Mouse (Mus musculus) embryonic facial prominence, embryonic 10.5 days (tissue): ENCODE data around the gene Arhgef19. TPM values are rescaled to one million over a fixed set of nuclear protein-coding genes. Genes with fewer than 3 reads are reported as not detected.

ENCODE experiments used
- DNase-seq: peaks from one replicate; pipeline ENCODE4 v3.0.0-alpha.2; 2017; ENCODE audit warnings: low spot score
- H3K27ac ChIP-seq: fragments of 300-500 bp; sonication (generic); replicated peaks from 2 replicates; pipeline ENCODE4 v1.5.1; 2016; ENCODE audit warnings: mild to moderate bottlenecking
- H3K27me3 ChIP-seq: fragments of 300-500 bp; sonication (generic); replicated peaks from 2 replicates; pipeline ENCODE4 v1.6.1; 2016; ENCODE audit warnings: low read depth, mild to moderate bottlenecking; ENCODE audit not compliant: poor library complexity, severe bottlenecking
- H3K36me3 ChIP-seq: fragments of 300-500 bp; sonication (generic); replicated peaks from 2 replicates; pipeline ENCODE4 v1.6.1; 2016; ENCODE audit warnings: mild to moderate bottlenecking, moderate library complexity
- H3K4me1 ChIP-seq: fragments of 300-500 bp; sonication (generic); 2 replicates; pipeline ENCODE4 v1.6.1; 2016
- H3K4me3 ChIP-seq: fragments of 300-500 bp; sonication (generic); 2 replicates; pipeline ENCODE4 v1.5.1; 2016; ENCODE audit warnings: mild to moderate bottlenecking, moderate library complexity
- H3K9me3 ChIP-seq: fragments of 300-500 bp; sonication (generic); 2 replicates; pipeline ENCODE4 v1.6.1; 2016; ENCODE audit warnings: mild to moderate bottlenecking
- WGBS: fragments of 180-500 bp; shearing (Covaris S2); methylation state at CpG from one replicate; pipeline ENCODE4 v1.1.7; 2016; 5-methylcytosine and 5-hydroxymethylcytosine counted together
- polyA plus RNA-seq: library from polyadenylated mRNA; unstranded; fragments of >200 nt; fragmentation: Nextera tagmentation; extraction: Ambion mirVana; gene quantifications from 2 replicates; pipeline ENCODE4 v1.2.1, GENCODE M21; 2016

Gene Arhgef19
- 6.1 and 8.7 TPM in 2 replicates for polyA plus RNA-seq

DNA sequence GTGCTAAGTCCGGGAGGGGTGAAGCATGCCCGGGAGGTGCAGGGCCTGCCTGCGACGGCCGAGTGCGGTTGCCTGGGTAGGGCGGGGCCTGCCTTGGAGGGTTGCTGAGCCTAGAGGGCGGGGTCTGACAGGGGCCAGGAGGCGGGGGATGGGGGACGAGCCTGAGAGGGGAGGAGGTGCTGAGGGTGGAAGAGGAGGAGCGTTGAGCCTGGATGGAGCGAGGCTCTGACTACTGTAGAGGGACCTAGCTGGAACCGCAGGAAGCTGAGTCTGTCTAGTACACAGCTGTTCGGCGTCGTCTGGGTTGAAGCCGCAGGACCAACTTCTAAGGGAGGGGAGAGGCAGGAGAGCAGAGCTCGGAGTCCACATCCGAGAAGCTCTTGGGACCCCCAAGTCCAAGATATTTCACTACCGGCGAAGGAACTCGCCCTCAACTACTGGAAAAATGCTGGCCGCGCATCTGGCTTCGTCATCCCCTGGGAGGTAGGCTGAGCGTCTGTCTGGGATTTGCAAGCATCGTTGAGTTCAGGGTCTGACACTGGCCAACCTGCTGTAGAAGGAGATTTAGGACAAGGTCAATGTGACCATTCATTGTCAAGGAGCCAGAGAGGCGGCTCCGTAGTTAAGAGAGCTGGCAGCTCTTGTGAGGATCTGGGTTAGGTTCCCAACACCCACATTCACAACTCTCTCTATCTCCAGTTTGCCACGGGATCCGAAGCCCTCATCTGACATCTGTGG is at the start of gene Arhgef19:
TSS of gene Arhgef19 (plus strand) at position 112 of the 738 bp plus-strand sequence.
- 2% methylated on average over 31 of the region's 31 CpGs for WGBS
- peak within 1 kb of the TSS; percentile 59 for H3K27ac ChIP-seq
- no peaks in the 10 kb centered on the region for H3K36me3 ChIP-seq
- peaks cover 96% of the 10 kb centered on the region for H3K27me3 ChIP-seq
- peak; percentile 92 for DNase-seq
- H3K4me3 ChIP-seq: peak within 1 kb of the TSS; percentile 55
- H3K9me3 ChIP-seq: no peaks in the 10 kb centered on the region
- peaks cover 56% of the 10 kb centered on the region for H3K4me1 ChIP-seq

DNA sequence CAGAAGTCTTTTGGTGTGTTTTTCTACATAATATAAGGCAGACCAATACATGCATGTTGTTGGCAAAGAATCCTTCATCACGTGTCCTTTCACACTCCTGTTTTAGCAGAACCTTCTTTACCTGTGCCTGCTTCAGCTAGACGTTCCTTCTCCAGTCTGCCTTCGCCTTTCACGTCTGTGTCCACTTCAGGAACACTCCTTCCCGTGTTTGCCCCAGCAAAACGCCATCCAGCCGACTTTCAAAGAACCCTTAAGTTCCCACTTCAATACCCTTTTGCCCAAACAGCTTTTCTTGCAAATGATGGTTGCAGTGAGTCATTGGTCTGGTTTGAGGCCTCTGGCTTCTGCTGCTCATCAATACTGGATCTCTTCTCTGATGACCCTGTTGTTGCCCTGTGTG is 48.0 kb upstream of the Arhgef19 start:
- Histone ChIP-seq H3K36me3 (peaks cover 71% of the 10 kb centered on the region), H3K4me1 (peaks cover 13% of the 10 kb centered on the region), H3K27me3 (no peaks in the 10 kb centered on the region), H3K9me3 (no peaks in the 10 kb centered on the region), H3K4me3 (no peak overlapping the region), H3K27ac (no peak overlapping the region)
- 89% methylated on average over 7 of the region's 7 CpGs for WGBS
- DNase-seq: no peak

DNA sequence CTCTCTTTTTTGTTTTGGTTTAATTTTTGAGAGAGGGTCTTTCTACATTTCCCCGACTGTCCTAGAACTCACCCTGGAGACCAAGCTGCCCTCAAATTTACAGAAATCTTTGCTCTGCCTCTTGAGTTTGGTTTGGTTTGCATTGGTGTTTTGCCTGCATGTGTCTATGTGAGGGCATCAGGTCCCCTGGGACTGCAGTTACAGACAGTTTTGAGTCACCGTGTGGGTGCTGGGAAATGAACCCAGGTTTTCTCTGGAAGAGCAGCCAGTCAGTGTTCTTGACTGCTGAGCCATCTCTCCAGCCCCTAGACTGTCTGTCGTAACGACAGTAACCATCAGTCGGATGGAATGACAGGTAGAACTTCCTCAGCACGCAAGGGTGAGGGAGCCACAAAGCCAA is 44.7 kb upstream of the Arhgef19 start:
- H3K27ac ChIP-seq: no peak overlapping the region
- peaks cover 98% of the 10 kb centered on the region for H3K36me3 ChIP-seq
- no peak for DNase-seq
- 94% methylated on average over 6 of the region's 6 CpGs for WGBS
- no peak overlapping the region for H3K4me3 ChIP-seq
- H3K4me1 ChIP-seq: no peaks in the 10 kb centered on the region
- H3K9me3 ChIP-seq: peaks cover 7% of the 10 kb centered on the region; the same call in 1 of the 2 replicates
- H3K27me3 ChIP-seq: no peaks in the 10 kb centered on the region

DNA sequence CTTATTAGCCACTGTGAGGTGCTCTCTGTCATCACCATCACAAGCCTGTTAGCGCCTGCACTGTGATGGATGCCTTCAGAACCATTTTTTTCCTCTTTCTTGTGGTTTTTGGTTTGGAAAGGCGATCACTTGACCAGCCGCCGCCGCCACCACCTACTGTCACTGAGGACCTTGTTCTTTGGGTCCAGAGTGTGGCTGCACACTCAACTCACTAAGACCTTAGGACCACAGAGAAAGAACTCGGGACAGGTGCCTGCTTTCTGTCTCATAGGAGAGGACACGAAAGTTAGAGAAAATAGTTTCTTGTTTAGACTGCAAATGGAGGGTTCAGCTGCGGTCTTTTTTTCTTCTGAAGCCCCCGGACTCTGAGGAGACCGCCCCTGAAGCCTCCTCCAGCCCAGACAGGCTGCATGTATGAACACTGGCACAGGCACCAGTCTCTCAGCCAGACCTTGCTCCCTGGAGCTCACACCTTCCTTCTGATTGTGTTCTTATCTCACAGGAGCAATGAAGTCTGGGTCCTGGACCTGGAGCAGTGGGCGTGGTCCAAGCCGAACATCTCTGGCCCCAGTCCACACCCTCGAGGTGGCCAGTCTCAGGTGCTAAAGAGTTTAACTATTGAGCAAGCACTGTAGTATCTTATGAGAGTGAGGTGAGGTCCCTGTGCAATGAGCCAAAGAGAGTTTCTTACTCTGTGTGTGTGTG is 42.2 kb upstream of the Arhgef19 start:
- DNase-seq: no peak
- WGBS: 94% methylated on average over 13 of the region's 13 CpGs
- Histone ChIP-seq H3K9me3 (peaks cover 7% of the 10 kb centered on the region; the same call in 1 of the 2 replicates), H3K27me3 (no peaks in the 10 kb centered on the region), H3K4me3 (no peak overlapping the region), H3K36me3 (peaks cover 100% of the 10 kb centered on the region), H3K4me1 (no peaks in the 10 kb centered on the region), H3K27ac (no peak overlapping the region)

DNA sequence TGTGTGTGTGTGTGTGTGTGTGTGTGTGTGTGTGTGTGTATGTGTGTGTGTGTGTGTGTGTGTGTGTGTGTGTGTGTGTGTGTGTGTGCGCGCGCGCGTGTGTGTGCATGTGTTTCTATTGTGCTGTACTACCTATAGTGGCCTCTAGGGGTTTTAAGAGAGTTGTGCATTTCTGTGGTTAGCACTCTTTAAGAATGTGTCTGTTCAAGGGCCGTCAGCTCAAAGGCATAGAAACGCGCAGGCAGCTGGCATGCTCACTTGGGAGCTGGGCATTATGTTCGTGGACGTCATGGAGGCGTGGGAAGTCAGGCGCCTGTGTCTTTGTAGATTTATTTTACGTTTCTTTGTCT is 41.6 kb upstream of the Arhgef19 start:
- no peak overlapping the region for H3K4me3 ChIP-seq
- H3K27me3 ChIP-seq: no peaks in the 10 kb centered on the region
- H3K27ac ChIP-seq: no peak overlapping the region
- no peak for DNase-seq
- H3K9me3 ChIP-seq: peaks cover 7% of the 10 kb centered on the region; the same call in 1 of the 2 replicates
- H3K36me3 ChIP-seq: peaks cover 100% of the 10 kb centered on the region
- no peaks in the 10 kb centered on the region for H3K4me1 ChIP-seq
- WGBS: 98% methylated on average over 13 of the region's 13 CpGs

DNA sequence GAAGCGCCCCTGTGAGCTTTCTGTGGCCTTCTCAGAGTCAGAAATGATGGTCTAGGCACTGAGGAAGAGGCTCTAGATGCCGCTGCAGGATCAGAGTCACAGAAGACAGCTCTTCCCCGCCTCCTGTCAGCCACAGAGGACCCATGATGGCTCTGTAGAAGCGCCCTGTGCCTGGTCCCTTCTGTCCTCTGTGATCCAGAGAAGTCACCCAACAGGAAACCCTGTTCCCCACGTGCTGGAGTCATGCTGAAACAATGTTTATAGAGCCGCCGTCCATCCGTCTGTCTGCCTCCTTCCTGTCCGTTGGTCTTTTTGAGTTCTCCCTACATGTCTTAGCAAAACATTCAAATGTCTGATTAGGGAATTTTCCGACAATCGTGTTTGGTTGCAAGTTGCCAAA is 38.4 kb upstream of the Arhgef19 start:
- Histone ChIP-seq H3K27me3 (no peaks in the 10 kb centered on the region), H3K27ac (no peak overlapping the region), H3K36me3 (peaks cover 99% of the 10 kb centered on the region), H3K4me1 (no peaks in the 10 kb centered on the region), H3K4me3 (no peak overlapping the region), H3K9me3 (peaks cover 7% of the 10 kb centered on the region; the same call in 1 of the 2 replicates)
- no peak for DNase-seq
- WGBS: 85% methylated on average over 11 of the region's 11 CpGs

DNA sequence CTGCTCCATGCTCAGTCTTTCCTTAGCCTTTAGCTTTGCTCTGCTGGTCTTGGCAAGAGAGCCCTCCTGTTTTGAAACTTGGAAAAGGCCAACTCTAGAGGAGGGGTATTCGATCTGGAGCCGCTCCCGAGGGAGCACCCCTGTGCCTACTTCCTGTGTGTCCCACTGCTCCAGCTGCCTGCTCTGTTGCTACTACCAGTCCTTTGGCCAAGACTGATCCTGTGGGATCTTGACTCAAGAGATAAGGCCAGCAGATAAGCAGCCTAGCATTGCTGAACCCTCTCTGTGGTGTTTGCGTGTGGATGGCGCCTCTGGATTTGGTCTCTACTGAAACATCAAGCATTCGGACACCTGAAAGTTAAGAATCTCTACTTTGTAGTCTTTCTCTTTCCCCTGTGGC is 37.1 kb upstream of the Arhgef19 start:
- no peak for DNase-seq
- Histone ChIP-seq H3K4me1 (no peaks in the 10 kb centered on the region), H3K27ac (no peak overlapping the region), H3K9me3 (peaks cover 5% of the 10 kb centered on the region; the same call in 1 of the 2 replicates), H3K36me3 (peaks cover 96% of the 10 kb centered on the region), H3K27me3 (no peaks in the 10 kb centered on the region), H3K4me3 (no peak overlapping the region)
- 91% methylated on average over 6 of the region's 6 CpGs for WGBS

DNA sequence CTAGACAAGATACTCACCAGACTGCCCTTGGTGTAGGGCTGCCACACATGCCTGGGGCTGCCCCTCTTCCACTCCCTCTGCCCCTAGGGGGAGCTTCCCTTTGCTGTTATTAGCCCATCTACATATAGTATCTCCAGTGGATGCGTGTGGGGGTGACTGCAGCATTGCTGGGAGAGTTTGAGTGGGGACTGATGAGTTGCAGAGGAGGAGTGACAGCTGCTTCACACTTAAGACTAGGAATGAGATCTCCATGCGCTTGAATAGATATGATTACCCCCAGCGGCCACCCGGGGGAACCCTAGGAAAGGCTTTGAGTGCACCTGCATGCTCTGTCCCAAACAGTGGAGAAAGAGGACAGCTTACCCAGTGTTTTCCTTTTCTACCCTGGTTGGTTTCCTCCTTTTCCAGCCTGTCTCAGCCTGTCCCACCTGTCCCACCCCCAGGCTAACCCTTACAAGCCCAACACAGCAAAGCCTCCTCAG is 34.7 kb upstream of the Arhgef19 start:
- Histone ChIP-seq H3K27me3 (no peaks in the 10 kb centered on the region), H3K27ac (no peak overlapping the region), H3K9me3 (no peaks in the 10 kb centered on the region), H3K36me3 (peaks cover 74% of the 10 kb centered on the region), H3K4me1 (no peaks in the 10 kb centered on the region), H3K4me3 (no peak overlapping the region)
- DNase-seq: peak; percentile 20
- WGBS: 82% methylated on average over 4 of the region's 4 CpGs

DNA sequence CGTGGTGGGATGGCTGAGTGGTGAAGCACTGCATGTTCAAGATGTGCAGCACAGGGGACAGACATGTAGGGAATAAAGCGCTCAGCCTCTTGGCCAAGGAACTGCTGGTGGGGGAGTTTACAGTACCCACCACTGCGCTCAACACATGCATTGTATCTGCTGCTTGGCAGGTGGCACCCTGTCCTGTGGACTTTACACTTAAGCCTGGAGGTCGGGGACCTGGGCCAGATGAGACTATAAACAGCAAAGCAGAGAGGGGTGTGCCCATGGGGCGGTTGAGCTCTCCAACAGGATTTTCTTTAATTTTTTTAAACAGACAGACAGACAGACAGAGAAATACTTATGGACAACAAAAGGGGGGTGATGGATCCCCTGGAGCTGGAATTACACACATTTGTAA is 32.2 kb upstream of the Arhgef19 start:
- Histone ChIP-seq H3K27me3 (no peaks in the 10 kb centered on the region), H3K4me1 (peaks cover 8% of the 10 kb centered on the region; the same call in 1 of the 2 replicates), H3K4me3 (no peak overlapping the region), H3K27ac (no peak overlapping the region), H3K9me3 (no peaks in the 10 kb centered on the region), H3K36me3 (peaks cover 50% of the 10 kb centered on the region)
- WGBS: 92% methylated on average over 5 of the region's 5 CpGs
- DNase-seq: no peak

DNA sequence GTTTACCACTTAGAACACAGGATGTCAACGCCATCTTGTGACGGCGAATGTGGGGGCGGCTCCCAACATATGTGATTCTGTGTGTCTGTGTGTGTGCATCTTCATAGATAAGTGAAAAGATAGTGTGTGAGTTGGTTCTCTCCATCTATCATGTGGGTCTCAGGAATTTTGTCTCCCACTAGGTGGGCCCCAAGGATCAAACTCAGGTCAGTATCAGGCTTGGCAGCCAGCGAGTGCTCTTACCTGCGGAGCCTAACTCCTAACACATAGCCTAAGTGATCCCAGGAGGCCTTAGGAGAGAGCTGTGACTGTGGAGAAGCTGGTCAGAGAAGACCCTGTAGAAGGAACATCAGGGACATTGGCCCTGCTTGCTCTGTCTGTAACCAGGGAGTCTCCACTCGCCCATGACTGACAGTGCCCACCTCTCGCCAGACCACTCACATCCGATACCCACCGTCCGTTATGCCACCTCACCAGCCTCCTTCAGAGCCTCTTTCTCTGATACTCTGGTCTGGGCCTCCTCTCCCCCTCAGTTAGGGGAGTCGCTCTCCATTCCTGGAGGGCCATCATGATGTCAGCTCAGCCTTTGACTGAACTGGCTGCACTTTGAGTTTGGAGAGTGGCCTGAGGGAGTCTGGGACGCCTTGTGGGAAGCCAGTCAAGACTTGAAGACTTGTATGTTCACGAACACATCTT is 28.6 kb upstream of the Arhgef19 start:
- no peaks in the 10 kb centered on the region for H3K27me3 ChIP-seq
- H3K27ac ChIP-seq: peak overlapping the region; percentile 65
- peak overlapping the region; percentile 47 for H3K4me3 ChIP-seq
- H3K4me1 ChIP-seq: peaks cover 32% of the 10 kb centered on the region
- H3K36me3 ChIP-seq: peaks cover 14% of the 10 kb centered on the region
- WGBS: 68% methylated on average over 14 of the region's 14 CpGs
- DNase-seq: peak; percentile 30
- no peaks in the 10 kb centered on the region for H3K9me3 ChIP-seq

DNA sequence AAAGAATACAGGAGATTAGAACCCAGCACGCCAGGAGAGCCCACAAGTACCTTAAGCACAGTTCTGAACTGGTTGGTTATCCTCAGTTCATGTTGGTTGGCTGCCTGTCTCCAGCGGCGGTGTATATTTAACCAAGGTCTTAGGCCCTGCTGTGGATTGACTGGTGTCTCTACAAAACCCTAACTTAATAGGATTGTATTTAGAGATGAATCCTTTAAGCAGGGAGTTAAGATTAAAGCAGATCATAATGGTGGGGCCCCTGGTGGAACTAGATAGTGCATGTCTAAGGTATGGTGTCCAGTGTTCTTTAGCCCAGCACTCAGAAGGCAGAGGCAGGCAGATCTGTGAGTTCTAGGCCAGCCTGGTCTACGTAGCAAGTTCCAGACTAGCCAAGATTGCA is 27.7 kb upstream of the Arhgef19 start:
- Histone ChIP-seq H3K4me3 (no peak overlapping the region), H3K36me3 (peaks cover 8% of the 10 kb centered on the region), H3K9me3 (no peaks in the 10 kb centered on the region), H3K27ac (no peak overlapping the region), H3K4me1 (peaks cover 32% of the 10 kb centered on the region), H3K27me3 (no peaks in the 10 kb centered on the region)
- 93% methylated on average over 4 of the region's 4 CpGs for whole genome bisulfite sequencing
- DNase-seq: no peak

DNA sequence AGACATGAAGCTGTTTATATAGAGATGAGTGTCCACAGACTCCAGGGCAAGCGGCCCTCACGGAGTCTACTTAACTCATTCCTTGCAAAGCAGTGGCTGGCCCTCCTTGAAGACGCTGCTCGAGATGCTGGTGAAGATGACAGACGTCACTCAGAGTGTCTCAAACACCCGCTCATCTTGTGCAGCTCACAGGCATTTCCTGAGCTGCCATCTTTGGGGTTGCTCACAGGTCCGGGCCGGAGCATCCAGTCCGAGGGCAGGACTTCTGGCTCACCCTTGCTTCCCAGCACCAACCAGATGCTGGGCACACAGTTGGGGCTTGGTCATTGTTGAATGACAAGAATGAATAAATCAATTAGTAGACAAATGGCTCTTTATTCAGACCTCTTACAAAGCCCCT is 26.4 kb upstream of the Arhgef19 start:
- Histone ChIP-seq H3K27ac (peak overlapping the region; percentile 85), H3K4me3 (peak overlapping the region; percentile 72; the same call in 1 of the 2 replicates), H3K9me3 (no peaks in the 10 kb centered on the region), H3K27me3 (no peaks in the 10 kb centered on the region), H3K36me3 (peaks cover 3% of the 10 kb centered on the region; the same call in 1 of the 2 replicates), H3K4me1 (peaks cover 32% of the 10 kb centered on the region)
- 81% methylated on average over 9 of the region's 9 CpGs for WGBS
- DNase-seq: no peak
